24 mouse cellular contexts compared by ENCODE assay signal in the genomic region with DNA sequence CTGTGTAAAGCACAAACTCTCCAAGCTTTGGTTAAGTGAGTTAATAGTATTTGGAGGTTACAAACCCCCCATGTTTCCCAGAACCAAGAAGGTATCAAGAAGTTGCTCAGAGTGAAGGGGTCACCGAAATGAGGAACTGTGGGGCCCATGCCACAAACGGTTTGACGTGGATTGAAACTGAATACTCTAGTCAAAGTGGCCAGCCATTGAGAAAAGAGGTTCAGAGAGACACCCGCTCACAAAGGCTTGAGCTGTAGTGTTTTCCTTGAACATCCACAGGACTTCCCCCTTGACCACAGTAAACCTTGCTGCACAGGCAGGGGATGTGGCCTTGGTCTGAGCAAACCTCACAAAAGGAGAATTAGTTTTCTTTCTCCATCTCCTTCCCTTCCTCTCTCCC.
"Had no signal": no experiment of that assay in that cellular context is flagged by ENCODE, and none has a peak within 500 bp of the region (broad histone marks: within the 10 kb centered on the region; RNA-seq: fewer than 3 reads in every experiment).

No protein-coding gene starts in this region.

- H3K9ac ChIP-seq: heart, embryonic 12.5 days; hindbrain, embryonic 13.5 days; hindbrain, embryonic 15.5 days; intestine, embryonic 15.5 days; kidney, embryonic 15.5 days; limb, embryonic 13.5 days; limb, embryonic 15.5 days; liver, embryonic 12.5 days had no signal

- DNase-seq: gastrocnemius, postnatal 14 days; gastrocnemius, postnatal 36 days; heart, adult 18-20 months; heart, postnatal 10 days; heart, postnatal 4 days; kidney, adult 2 months; kidney, adult 9 months; kidney, postnatal 14 days; kidney, postnatal 36 days; layer of hippocampus, adult 9-11 months; layer of hippocampus, postnatal 36 days; left cerebral cortex, postnatal 4 days had no signal

- H3K27me3 ChIP-seq: heart, embryonic 12.5 days; hindbrain, embryonic 13.5 days; hindbrain, embryonic 15.5 days; intestine, embryonic 15.5 days; kidney, embryonic 15.5 days; limb, embryonic 13.5 days; limb, embryonic 15.5 days; liver, embryonic 12.5 days had no signal

- H3K4me1 ChIP-seq: heart, embryonic 10.5 days; heart, embryonic 12.5 days; hindbrain, embryonic 13.5 days; hindbrain, embryonic 15.5 days; intestine, embryonic 15.5 days; kidney, embryonic 15.5 days; limb, embryonic 13.5 days; limb, embryonic 15.5 days; liver, embryonic 12.5 days had no signal

- H3K4me3 ChIP-seq: heart, embryonic 10.5 days; heart, embryonic 12.5 days; hindbrain, embryonic 13.5 days; hindbrain, embryonic 15.5 days; intestine, embryonic 15.5 days; kidney, embryonic 15.5 days; limb, embryonic 13.5 days; limb, embryonic 15.5 days; liver, embryonic 12.5 days had no signal

- H3K9me3 ChIP-seq: heart, embryonic 10.5 days; heart, embryonic 12.5 days; hindbrain, embryonic 15.5 days; intestine, embryonic 15.5 days; kidney, embryonic 15.5 days; limb, embryonic 13.5 days; limb, embryonic 15.5 days; liver, embryonic 12.5 days had no signal

- H3K36me3 ChIP-seq: heart, embryonic 10.5 days; heart, embryonic 12.5 days; hindbrain, embryonic 13.5 days; hindbrain, embryonic 15.5 days; intestine, embryonic 15.5 days; kidney, embryonic 15.5 days; limb, embryonic 15.5 days had no signal

- ATAC-seq: inflammation-experienced regulatory T-cells, adult 6 months; intestine, embryonic 15.5 days; intestine, postnatal 0 days; liver, embryonic 12.5 days had no signal

- H3K4me2 ChIP-seq: heart, embryonic 12.5 days; hindbrain, embryonic 13.5 days; hindbrain, embryonic 15.5 days; intestine, embryonic 15.5 days; kidney, embryonic 15.5 days; limb, embryonic 13.5 days; limb, embryonic 15.5 days; liver, embryonic 12.5 days had no signal

- H3K27ac ChIP-seq: heart, embryonic 10.5 days; hindbrain, embryonic 13.5 days; hindbrain, embryonic 15.5 days; intestine, embryonic 15.5 days; kidney, embryonic 15.5 days; kidney, postnatal 0 days; limb, embryonic 13.5 days; limb, embryonic 15.5 days; liver, embryonic 12.5 days had no signal
